Mouse (Mus musculus) liver, embryonic 14.5 days (tissue): ENCODE measurements around the gene Zfp385b. TPM values are rescaled to one million over a fixed set of nuclear protein-coding genes. Genes with fewer than 3 reads are reported as not detected.
A peak's percentile ranks its signal among the peaks of the same experiment; 100 is the strongest.

Experiments used
- ATAC-seq: fragments of 200-750 bp; cut with Nextera tagmentation; 2 replicates; pipeline ENCODE4 v1.8.0; 2017; ENCODE audit warnings: moderate number of reproducible peaks, mild to moderate bottlenecking, moderate library complexity; ENCODE audit not compliant: insufficient read depth
- DNase-seq, 3 experiments: peaks; one replicate each; pipeline ENCODE4 v3.0.0-alpha.2; 2012 to 2013; ENCODE audit warnings: low read depth in 3 of 3, low spot score in 3 of 3
- H3K27ac ChIP-seq: fragments of 300-500 bp; sonication (generic); 2 replicates; pipeline ENCODE4 v1.5.1; 2014; ENCODE audit warnings: moderate library complexity, mild to moderate bottlenecking, control low read depth, inconsistent platforms
- H3K27me3 ChIP-seq: fragments of 300-500 bp; sonication (generic); 2 replicates; pipeline ENCODE4 v1.6.1; 2014; ENCODE audit warnings: mild to moderate bottlenecking, low read length, moderate library complexity; ENCODE audit not compliant: control insufficient read depth, insufficient read depth
- H3K36me3 ChIP-seq: fragments of 300-500 bp; sonication (generic); replicated peaks from 2 replicates; pipeline ENCODE4 v1.6.1; 2014; ENCODE audit warnings: low read depth; ENCODE audit not compliant: control insufficient read depth, insufficient read depth
- H3K4me1 ChIP-seq, 2 experiments: fragments of 200-500 bp in 1 of 2; fragments of 300-500 bp in 1 of 2; sonication (generic) in 1 of 2; replicated peaks; 2 replicates each; pipeline ENCODE4 v1.6.1; 2012 to 2014; ENCODE audit warnings: antibody characterized with exemption in 1 of 2, inconsistent platforms in 1 of 2, low read length in 1 of 2; ENCODE audit not compliant: control insufficient read depth in 2 of 2, insufficient read depth in 2 of 2
- H3K4me2 ChIP-seq: fragments of 300-500 bp; sonication (generic); 2 replicates; pipeline ENCODE4 v1.6.1; 2014; ENCODE audit warnings: low read depth, mild to moderate bottlenecking, control low read depth, moderate library complexity
- H3K4me3 ChIP-seq, 2 experiments: fragments of 200-500 bp in 1 of 2; fragments of 300-500 bp in 1 of 2; sonication (generic) in 1 of 2; 2 replicates each; pipeline ENCODE4 v1.5.1; 2012 to 2014; ENCODE audit warnings: low read depth in 2 of 2, low read length in 2 of 2, mild to moderate bottlenecking in 2 of 2, control low read depth in 1 of 2, inconsistent platforms in 1 of 2, moderate library complexity in 1 of 2; ENCODE audit not compliant: insufficient read depth in 1 of 2
- H3K9ac ChIP-seq: fragments of 300-500 bp; sonication (generic); replicated peaks from 2 replicates; pipeline ENCODE4 v1.6.1; 2014; ENCODE audit warnings: mild to moderate bottlenecking, control low read depth, moderate library complexity
- H3K9me3 ChIP-seq: fragments of 300-500 bp; sonication (generic); 2 replicates; pipeline ENCODE4 v1.6.1; 2016; ENCODE audit warnings: low read length, mixed read lengths; ENCODE audit not compliant: control insufficient read depth
- CTCF ChIP-seq: IDR thresholded peaks from 2 replicates; pipeline ENCODE4 v1.5.1; 2016; ENCODE audit warnings: antibody characterized with exemption, low read depth, control low read depth
- EP300 ChIP-seq: IDR thresholded peaks from 2 replicates; pipeline ENCODE4 v1.6.1; 2016; ENCODE audit warnings: antibody characterized with exemption, low read depth
- WGBS: fragments of 180-500 bp; shearing (Covaris S2); extraction: QIAGEN DNeasy Blood & Tissue Kit; methylation state at CpG from one replicate; pipeline ENCODE4 v1.1.7; 2014; ENCODE audit not compliant: insufficient replicate concordance; 5-methylcytosine and 5-hydroxymethylcytosine counted together
- polyA plus RNA-seq, 2 experiments: library from polyadenylated mRNA; depleted of rRNA in 1 of 2; stranded (reverse) in 1 of 2; unstranded in 1 of 2; fragments of >200 nt; fragmentation: Nextera tagmentation in 1 of 2; extraction: Ambion mirVana in 1 of 2; gene quantifications; 2 replicates each; pipeline versions ENCODE4 v1.2.1 to v1.2.3; 2012 to 2014

Gene Zfp385b
- polyA plus RNA-seq, 2 experiments = 2.8 TPM

DNA sequence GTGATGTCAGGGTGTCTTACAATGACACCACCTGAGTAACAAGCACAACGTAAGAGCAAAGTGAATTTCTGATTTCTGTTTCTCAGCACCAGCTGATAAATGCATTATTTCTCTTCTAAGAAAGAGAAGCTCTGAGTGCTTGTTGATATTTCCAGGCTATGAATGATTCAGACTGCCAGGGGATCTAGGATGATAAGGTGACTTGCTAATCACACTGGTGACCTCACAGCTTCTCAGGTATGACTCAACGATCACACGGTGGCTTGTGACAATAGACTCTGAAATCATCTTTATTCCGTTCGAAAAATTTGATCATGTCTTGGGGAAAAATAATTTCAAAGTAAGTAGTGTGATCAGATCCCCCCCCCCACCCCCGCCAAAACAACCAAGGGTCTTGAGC, 321.5 kb downstream of the Zfp385b start:
- no peak overlapping the region for H3K4me3 ChIP-seq
- ATAC-seq = peak; percentile 71
- no peak overlapping the region for H3K9ac ChIP-seq
- peak in 1 of 3 experiments; percentile 51 for DNase-seq
- peaks cover 27 to 28% of the 10 kb centered on the region in 2 experiments for H3K4me1 ChIP-seq
- H3K27ac ChIP-seq = no peak overlapping the region; the same call in 1 of the 2 replicates
- TF ChIP-seq EP300 (no peak), CTCF (no peak)
- H3K36me3 ChIP-seq = no peaks in the 10 kb centered on the region
- 47% methylated on average over 6 of the region's 6 CpGs for WGBS
- H3K9me3 ChIP-seq = no peaks in the 10 kb centered on the region; the same call in 1 of the 2 replicates
- peak overlapping the region; percentile 22; the same call in 1 of the 2 replicates for H3K4me2 ChIP-seq
- H3K27me3 ChIP-seq = no peaks in the 10 kb centered on the region

DNA sequence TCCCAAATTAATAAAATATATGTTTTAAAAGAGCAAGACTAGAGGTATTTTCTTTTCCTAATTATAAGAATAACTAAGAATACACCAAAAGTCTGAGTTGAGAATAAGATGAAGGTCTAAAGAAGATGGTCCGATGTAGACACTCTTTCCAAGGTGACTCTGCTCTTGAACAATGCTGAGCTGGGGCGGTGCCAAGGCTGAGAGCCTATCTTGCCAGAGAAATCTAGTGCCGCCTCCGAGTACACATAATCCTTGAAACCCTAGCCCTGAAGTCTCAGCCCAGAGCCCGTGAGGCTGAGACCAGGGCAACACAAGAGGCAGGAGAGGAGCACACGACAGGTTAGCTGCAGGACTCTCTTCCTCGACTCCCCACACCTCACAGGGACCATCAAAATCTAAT, 323.4 kb downstream of the Zfp385b start:
- WGBS = 74% methylated on average over 7 of the region's 7 CpGs
- Histone ChIP-seq H3K4me3 (no peak overlapping the region), H3K27me3 (no peaks in the 10 kb centered on the region), H3K4me2 (no peak overlapping the region), H3K9ac (no peak overlapping the region), H3K9me3 (no peaks in the 10 kb centered on the region; the same call in 1 of the 2 replicates), H3K36me3 (no peaks in the 10 kb centered on the region), H3K27ac (no peak overlapping the region), H3K4me1 (peaks cover 16% of the 10 kb centered on the region in 2 experiments)
- ATAC-seq (no peak), DNase-seq (no peak)
- TF ChIP-seq CTCF (no peak), EP300 (no peak)

DNA sequence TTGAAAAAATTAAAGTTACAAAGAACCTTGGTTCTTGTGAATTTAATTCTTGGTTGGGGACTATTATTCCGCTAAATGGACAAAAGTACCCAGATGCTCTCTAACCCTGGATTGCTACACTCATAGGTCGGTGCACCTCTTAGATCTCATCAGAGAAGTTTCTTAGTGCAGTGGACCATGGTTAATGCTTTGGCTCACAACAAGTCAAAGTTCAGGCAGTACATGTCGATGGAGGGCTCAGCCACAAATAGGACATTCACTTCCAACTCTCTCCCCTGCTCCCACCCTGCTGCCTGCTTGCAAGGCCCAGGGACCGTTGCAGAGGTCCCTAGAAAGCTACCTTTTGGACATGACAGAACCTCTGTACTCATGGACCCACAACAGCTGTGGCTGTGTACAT, 324.1 kb downstream of the Zfp385b start:
- no peaks in the 10 kb centered on the region for H3K36me3 ChIP-seq
- H3K4me3 ChIP-seq = no peak overlapping the region
- no peak overlapping the region for H3K4me2 ChIP-seq
- no peak for TF ChIP-seq EP300
- no peak for TF ChIP-seq CTCF
- no peak overlapping the region for H3K9ac ChIP-seq
- ATAC-seq = no peak
- no peak for DNase-seq
- H3K27me3 ChIP-seq = no peaks in the 10 kb centered on the region
- H3K9me3 ChIP-seq = no peaks in the 10 kb centered on the region; the same call in 1 of the 2 replicates
- H3K4me1 ChIP-seq = peaks cover 16% of the 10 kb centered on the region in 2 experiments
- no peak overlapping the region for H3K27ac ChIP-seq
- WGBS = 72% methylated on average over 4 of the region's 4 CpGs

DNA sequence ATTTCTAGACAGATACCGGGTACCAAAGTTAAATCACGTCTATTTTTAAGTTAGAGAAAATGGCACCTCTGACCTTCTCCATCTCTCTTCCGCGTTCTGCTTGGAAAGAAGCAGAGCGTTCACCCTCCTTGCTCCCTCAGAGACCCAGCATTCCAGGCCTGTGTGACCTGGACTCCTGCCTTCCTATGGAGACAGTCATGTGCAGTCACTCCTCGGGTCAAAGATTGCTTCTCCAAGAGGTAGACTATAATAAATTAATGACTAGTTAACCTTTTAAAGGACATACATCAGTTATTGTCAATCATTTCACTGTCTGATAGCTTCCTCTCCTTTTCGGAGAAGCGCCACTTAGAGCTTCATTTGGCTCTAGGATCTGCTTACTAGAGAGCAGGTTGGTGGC, 325.7 kb downstream of the Zfp385b start:
- WGBS = 71% methylated on average over 8 of the region's 8 CpGs
- ATAC-seq (no peak), DNase-seq (no peak)
- Histone ChIP-seq H3K27ac (no peak overlapping the region), H3K9me3 (no peaks in the 10 kb centered on the region; the same call in 1 of the 2 replicates), H3K36me3 (no peaks in the 10 kb centered on the region), H3K9ac (no peak overlapping the region), H3K4me1 (peaks cover 8 to 10% of the 10 kb centered on the region in 2 experiments), H3K4me3 (no peak overlapping the region), H3K4me2 (no peak overlapping the region), H3K27me3 (no peaks in the 10 kb centered on the region)
- TF ChIP-seq EP300 (no peak), CTCF (no peak)

DNA sequence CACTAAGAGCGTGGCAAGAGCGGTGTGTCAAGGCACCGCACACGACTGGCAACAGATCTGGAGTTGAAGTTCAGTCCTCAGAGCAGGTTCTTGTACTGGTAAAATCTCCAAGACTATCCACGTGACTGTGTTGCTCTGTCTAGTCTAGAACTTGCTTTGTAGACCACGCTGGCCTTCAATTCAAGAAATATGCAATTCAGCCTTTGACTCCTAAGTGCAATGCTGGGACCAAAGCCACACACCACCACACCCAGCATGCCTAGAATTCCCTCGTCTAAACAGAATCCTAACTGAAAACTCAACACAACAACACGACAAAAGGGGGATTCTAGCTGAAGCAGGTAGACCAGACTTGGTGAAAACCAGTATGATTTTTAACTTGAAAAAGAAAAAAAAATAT, 332.3 kb downstream of the Zfp385b start:
- no peak for ATAC-seq
- 69% methylated on average over 8 of the region's 8 CpGs for WGBS
- DNase-seq = no peak

More for the DNA sequence above, 332.3 kb downstream of the Zfp385b start:
- Histone ChIP-seq H3K4me3 (no peak overlapping the region), H3K9me3 (no peaks in the 10 kb centered on the region), H3K36me3 (no peaks in the 10 kb centered on the region), H3K9ac (no peak overlapping the region), H3K4me1 (no peaks in the 10 kb centered on the region), H3K27me3 (no peaks in the 10 kb centered on the region), H3K27ac (no peak overlapping the region), H3K4me2 (no peak overlapping the region)
- no peak for TF ChIP-seq CTCF
- no peak for TF ChIP-seq EP300
